Mouse (Mus musculus) heart, embryonic 15.5 days (tissue): ENCODE results near the gene Ppp1r18. TPM values are rescaled to one million over a fixed set of nuclear protein-coding genes. Genes with fewer than 3 reads are reported as not detected.
"Not testable (repeated sequence)": the region's sequence is repeated elsewhere in the genome, so short reads cannot be mapped to it uniquely, and the experiment has no call there.

Source experiments
- ATAC-seq: fragments of 200-750 bp; cut with Nextera tagmentation; replicated peaks from 2 replicates; pipeline ENCODE4 v1.8.0; 2017; ENCODE audit warnings: low read depth, moderate TSS enrichment; ENCODE audit not compliant: insufficient number of reproducible peaks, insufficient read depth, low FRiP score
- H3K27ac ChIP-seq: fragments of 300-500 bp; sonication (generic); 2 replicates; pipeline ENCODE4 v1.5.1; 2015; ENCODE audit warnings: mild to moderate bottlenecking, inconsistent platforms
- H3K27me3 ChIP-seq: fragments of 300-500 bp; sonication (generic); 2 replicates; pipeline ENCODE4 v1.6.1; 2015; ENCODE audit warnings: inconsistent platforms
- H3K36me3 ChIP-seq: fragments of 300-500 bp; sonication (generic); 2 replicates; pipeline ENCODE4 v1.6.1; 2015; ENCODE audit warnings: mild to moderate bottlenecking, inconsistent platforms
- H3K4me1 ChIP-seq: fragments of 300-500 bp; sonication (generic); replicated peaks from 2 replicates; pipeline ENCODE4 v1.6.1; 2015; ENCODE audit warnings: inconsistent platforms
- H3K4me2 ChIP-seq: fragments of 300-500 bp; sonication (generic); 2 replicates; pipeline ENCODE4 v1.6.1; 2015; ENCODE audit warnings: inconsistent platforms, mild to moderate bottlenecking, moderate library complexity
- H3K4me3 ChIP-seq: fragments of 300-500 bp; sonication (generic); 2 replicates; pipeline ENCODE4 v1.5.1; 2015; ENCODE audit warnings: mild to moderate bottlenecking, inconsistent platforms
- H3K9ac ChIP-seq: fragments of 300-500 bp; sonication (generic); 2 replicates; pipeline ENCODE4 v1.6.1; 2015; ENCODE audit warnings: mild to moderate bottlenecking, inconsistent platforms
- H3K9me3 ChIP-seq: fragments of 300-500 bp; sonication (generic); replicated peaks from 2 replicates; pipeline ENCODE4 v1.6.1; 2016; ENCODE audit warnings: inconsistent platforms
- WGBS: fragments of 180-500 bp; shearing (Covaris S2); methylation state at CpG from one replicate; pipeline ENCODE4 v1.1.7; 2015; ENCODE audit warnings: mixed read lengths; 5-methylcytosine and 5-hydroxymethylcytosine counted together
- polyA plus RNA-seq: library from polyadenylated mRNA; unstranded; fragments of >200 nt; fragmentation: Nextera tagmentation; extraction: Ambion mirVana; gene quantifications from 2 replicates; pipeline ENCODE4 v1.2.1, GENCODE M21; 2015

The Ppp1r18 gene
- polyA plus RNA-seq, 1 experiment from 2014 or later, result 17.9 TPM

- H3K9ac ChIP-seq, result peak overlapping the region; percentile 46
- 2% methylated on average over 5 of the region's 5 CpGs for WGBS
- H3K27me3 ChIP-seq, result no peaks in the 10 kb centered on the region
- ATAC-seq, result no peak
- H3K4me3 ChIP-seq, result peak overlapping the region; percentile 68
- H3K27ac ChIP-seq, result peak overlapping the region; percentile 91
- peak overlapping the region; percentile 77 for H3K4me2 ChIP-seq
- peaks cover 43% of the 10 kb centered on the region for H3K4me1 ChIP-seq
- H3K9me3 ChIP-seq, result no peaks in the 10 kb centered on the region
- H3K36me3 ChIP-seq, result peaks cover 26% of the 10 kb centered on the region
Observed at GRCm38 (mm10) chr17:35838570-35838969, 26.8 kb upstream of the Ppp1r18 start.

DNA sequence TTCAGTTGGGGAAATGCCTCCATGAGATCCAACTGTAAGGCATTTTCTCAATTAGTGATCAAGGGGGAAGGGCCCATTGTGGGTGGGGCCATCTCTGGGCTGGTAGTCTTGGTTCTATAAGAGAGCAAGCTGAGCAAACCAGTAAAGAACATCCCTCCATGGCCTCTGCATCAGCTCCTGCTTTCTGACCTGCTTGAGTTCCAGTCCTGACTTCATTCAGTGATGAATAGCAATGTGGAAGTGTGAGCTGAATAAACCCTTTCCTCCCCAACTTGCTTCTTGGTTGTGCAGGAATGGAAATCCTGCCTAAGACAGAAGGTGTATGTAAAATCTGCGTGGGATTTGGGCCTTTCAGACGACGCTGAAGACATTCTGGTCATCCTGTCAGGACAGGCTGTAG lies 26.4 kb upstream of the Ppp1r18 start:
- peak overlapping the region; percentile 68 for H3K4me3 ChIP-seq
- peaks cover 21% of the 10 kb centered on the region for H3K36me3 ChIP-seq
- H3K9ac ChIP-seq, result peak overlapping the region; percentile 46; the same call in 1 of the 2 replicates
- H3K27ac ChIP-seq, result peak overlapping the region; percentile 91
- H3K27me3 ChIP-seq, ATAC-seq, H3K9me3 ChIP-seq: not testable (repeated sequence)
- peak overlapping the region; percentile 77 for H3K4me2 ChIP-seq
- peaks cover 39% of the 10 kb centered on the region for H3K4me1 ChIP-seq
- 45% methylated on average over 3 of the region's 3 CpGs for WGBS

DNA sequence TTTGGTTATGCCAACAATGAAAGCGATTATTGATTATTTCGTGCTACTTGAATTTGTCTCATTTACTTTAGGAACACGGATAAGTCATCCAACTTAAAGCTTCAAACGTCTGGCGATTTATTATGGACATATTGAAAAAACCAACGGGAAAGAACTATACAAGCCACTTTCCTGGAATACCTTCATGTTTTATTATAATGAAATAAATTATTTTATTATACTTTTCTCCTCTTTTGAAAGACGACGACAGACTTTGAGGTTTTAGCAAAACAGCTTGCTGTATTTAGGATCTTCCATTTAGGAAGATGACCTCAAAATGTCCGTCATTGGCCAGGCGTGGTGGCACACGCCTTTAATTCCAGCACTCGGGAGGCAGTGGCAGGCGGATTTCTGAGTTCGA lies 24.8 kb upstream of the Ppp1r18 start:
- H3K9ac ChIP-seq, result peak overlapping the region; percentile 32; the same call in 1 of the 2 replicates
- no peak for ATAC-seq
- 53% methylated on average over 14 of the region's 14 CpGs for WGBS
- no peaks in the 10 kb centered on the region for H3K27me3 ChIP-seq
- peak overlapping the region; percentile 62 for H3K4me3 ChIP-seq
- peak overlapping the region; percentile 56 for H3K4me2 ChIP-seq
- peak overlapping the region; percentile 76 for H3K27ac ChIP-seq
- peaks cover 16% of the 10 kb centered on the region for H3K36me3 ChIP-seq
- peaks cover 25% of the 10 kb centered on the region for H3K4me1 ChIP-seq
- H3K9me3 ChIP-seq, result no peaks in the 10 kb centered on the region

GRCm38 (mm10) chr17:35841076-35841950 lies 24.1 kb upstream of the Ppp1r18 start, which contains the start of gene Mdc1:
Gene Mdc1, plus strand, starts transcription at chr17:35841515.
- Histone ChIP-seq H3K36me3 (peaks cover 17% of the 10 kb centered on the region), H3K27me3 (no peaks in the 10 kb centered on the region), H3K4me2 (peak within 1 kb of the TSS; percentile 66), H3K4me1 (peaks cover 19% of the 10 kb centered on the region), H3K27ac (peak within 1 kb of the TSS; percentile 79), H3K9ac (peak within 1 kb of the TSS; percentile 61), H3K9me3 (no peaks in the 10 kb centered on the region), H3K4me3 (peak within 1 kb of the TSS; percentile 62)
- under 1% methylated on average over 59 of the region's 59 CpGs for WGBS
- ATAC-seq, result peak; percentile 93

DNA sequence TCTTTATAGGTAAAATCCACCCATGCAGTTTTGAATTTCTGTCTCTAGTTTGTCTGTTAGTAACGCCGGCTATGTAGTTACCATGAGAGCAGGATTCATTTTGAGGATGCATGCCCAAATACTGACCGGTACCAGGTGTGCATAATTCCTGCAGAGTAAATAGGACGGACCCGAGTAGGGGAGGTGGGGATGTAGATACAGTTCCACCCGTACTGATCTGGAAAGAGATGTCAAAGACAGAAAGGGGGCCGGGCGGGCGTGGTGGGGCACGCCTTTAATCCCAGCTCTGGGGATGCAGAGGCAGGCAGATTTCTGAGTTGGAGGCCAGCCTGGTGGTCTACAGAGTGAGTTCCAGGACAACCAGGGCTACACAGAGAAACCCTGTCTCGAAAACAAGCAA lies 23.4 kb upstream of the Ppp1r18 start:
- H3K36me3 ChIP-seq, result peaks cover 22% of the 10 kb centered on the region
- peak overlapping the region; percentile 66 for H3K4me2 ChIP-seq
- peak overlapping the region; percentile 61 for H3K9ac ChIP-seq
- no peaks in the 10 kb centered on the region for H3K27me3 ChIP-seq
- H3K4me1 ChIP-seq, result peaks cover 19% of the 10 kb centered on the region
- H3K27ac ChIP-seq, result peak overlapping the region; percentile 79
- ATAC-seq, result no peak
- H3K4me3 ChIP-seq, result peak overlapping the region; percentile 62
- WGBS, result 18% methylated on average over 11 of the region's 11 CpGs
- H3K9me3 ChIP-seq, result no peaks in the 10 kb centered on the region

DNA sequence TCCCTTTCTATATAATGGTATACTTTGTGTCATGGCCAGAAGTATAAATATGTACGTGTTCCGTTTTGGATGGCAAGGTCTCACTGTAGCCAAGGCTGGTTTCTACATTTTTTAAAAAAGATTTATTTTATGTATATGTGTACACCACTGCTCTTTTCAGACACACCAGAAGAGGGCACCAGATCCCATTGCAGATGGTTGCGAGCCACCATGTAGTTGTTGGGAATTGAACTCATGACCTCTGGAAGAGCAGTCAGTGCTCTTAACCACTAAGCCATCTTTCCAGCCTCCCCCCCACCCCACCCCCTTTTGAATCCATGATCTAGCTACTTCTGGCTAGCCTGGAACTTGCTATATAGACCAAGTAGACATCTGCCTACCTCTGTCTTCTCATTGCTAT lies 21.9 kb upstream of the Ppp1r18 start:
- Histone ChIP-seq H3K4me1 (peaks cover 18% of the 10 kb centered on the region), H3K9me3 (no peaks in the 10 kb centered on the region), H3K27me3 (no peaks in the 10 kb centered on the region), H3K27ac (no peak overlapping the region), H3K36me3 (peaks cover 37% of the 10 kb centered on the region), H3K4me2 (0 out of 2 replicates have a peak overlapping the region, but pooled peaks have one; percentile 66), H3K4me3 (no peak overlapping the region), H3K9ac (no peak overlapping the region)
- WGBS, result 86% methylated on average over 3 of the region's 3 CpGs
- no peak for ATAC-seq

DNA sequence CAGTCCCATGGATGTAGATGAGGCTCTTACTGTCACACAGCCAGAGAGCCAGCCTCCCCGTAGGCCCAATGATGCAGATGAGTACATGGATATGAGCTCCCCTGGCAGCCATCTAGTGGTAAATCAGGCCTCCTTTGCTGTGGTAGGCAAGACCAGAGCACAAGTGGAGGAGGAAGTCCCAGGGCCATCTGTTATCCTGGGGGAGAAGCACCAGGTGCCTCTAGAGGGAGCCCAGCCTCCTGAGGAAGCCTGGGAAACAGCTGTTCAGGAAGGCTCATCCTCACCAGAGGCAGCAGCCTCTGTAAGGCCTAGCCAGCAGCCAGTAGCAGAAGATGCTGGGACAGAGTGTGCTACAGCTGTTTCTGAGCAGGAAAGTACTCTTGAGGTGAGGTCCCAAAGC lies 17.3 kb upstream of the Ppp1r18 start:
- ATAC-seq, result peak; percentile 56; the same call in 1 of the 2 replicates
- WGBS, result 58% methylated on average over 1 of the region's 1 CpGs
- Histone ChIP-seq H3K9me3 (no peaks in the 10 kb centered on the region), H3K9ac (no peak overlapping the region), H3K4me3 (no peak overlapping the region), H3K36me3 (peaks cover 79% of the 10 kb centered on the region), H3K4me1 (no peaks in the 10 kb centered on the region), H3K4me2 (no peak overlapping the region), H3K27me3 (no peaks in the 10 kb centered on the region), H3K27ac (no peak overlapping the region)

- no peak for ATAC-seq
- Histone ChIP-seq H3K4me1 (no peaks in the 10 kb centered on the region), H3K9me3 (no peaks in the 10 kb centered on the region), H3K4me2 (no peak overlapping the region), H3K9ac (no peak overlapping the region), H3K36me3 (peaks cover 78% of the 10 kb centered on the region), H3K27me3 (no peaks in the 10 kb centered on the region), H3K4me3 (no peak overlapping the region), H3K27ac (no peak overlapping the region)
- WGBS, result 78% methylated on average over 3 of the region's 3 CpGs
Observed at GRCm38 (mm10) chr17:35850974-35851373, 14.4 kb upstream of the Ppp1r18 start.

DNA sequence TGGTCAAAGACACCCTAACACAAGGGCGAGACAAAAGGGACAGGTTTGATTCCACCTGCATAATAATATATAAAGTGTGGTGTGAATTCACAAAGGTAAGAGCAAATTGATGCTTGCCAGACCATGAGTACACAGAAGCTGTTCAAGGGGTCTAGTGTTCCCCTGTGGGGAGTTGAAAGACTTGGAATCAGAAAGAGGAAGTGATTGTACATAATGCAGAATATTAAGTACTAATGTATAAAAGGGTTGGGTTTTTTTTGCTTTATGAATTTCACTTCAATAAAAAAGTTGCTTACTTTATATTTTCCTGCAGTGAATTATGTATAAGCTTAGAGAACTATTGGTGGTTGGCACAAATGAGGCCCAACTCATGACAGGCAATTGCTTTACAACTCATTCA lies 6.0 kb upstream of the Ppp1r18 start:
- ATAC-seq, result no peak
- H3K9me3 ChIP-seq, result no peaks in the 10 kb centered on the region
- no peak overlapping the region for H3K9ac ChIP-seq

DNA sequence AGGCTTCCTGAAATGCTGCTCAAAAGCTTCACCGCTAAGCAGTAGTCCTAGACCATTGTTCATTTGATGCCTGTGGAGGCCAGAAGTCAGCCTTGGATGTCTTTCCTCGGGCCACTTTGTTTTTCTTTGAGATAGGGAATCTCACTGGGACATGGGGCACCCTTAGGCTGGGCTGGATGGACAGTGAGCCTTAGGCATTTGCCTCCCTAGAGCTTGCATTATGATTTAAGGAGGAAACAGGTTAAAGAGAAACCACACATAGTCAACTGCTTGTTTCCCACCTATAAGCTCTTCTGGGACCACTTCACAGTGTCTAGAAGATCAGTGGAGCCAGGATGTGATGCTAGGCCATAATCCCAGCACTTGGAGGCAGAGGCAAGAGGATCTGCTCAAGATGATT lies 5.6 kb upstream of the Ppp1r18 start:
- H3K27ac ChIP-seq, result no peak overlapping the region
- 44% methylated on average over 2 of the region's 2 CpGs for WGBS
- no peak for ATAC-seq
- no peaks in the 10 kb centered on the region for H3K27me3 ChIP-seq
- H3K4me2 ChIP-seq, result no peak overlapping the region
- H3K9ac ChIP-seq, result no peak overlapping the region
- H3K36me3 ChIP-seq, result peaks cover 18% of the 10 kb centered on the region
- H3K4me3 ChIP-seq, result no peak overlapping the region
- no peaks in the 10 kb centered on the region for H3K9me3 ChIP-seq
- H3K4me1 ChIP-seq, result peaks cover 11% of the 10 kb centered on the region

More for the DNA sequence above, 6.0 kb upstream of the Ppp1r18 start:
- 98% methylated on average over 1 of the region's 1 CpGs for WGBS
- Histone ChIP-seq H3K27ac (no peak overlapping the region), H3K36me3 (peaks cover 19% of the 10 kb centered on the region), H3K4me1 (peaks cover 8% of the 10 kb centered on the region), H3K4me3 (no peak overlapping the region), H3K27me3 (no peaks in the 10 kb centered on the region), H3K4me2 (no peak overlapping the region)

DNA sequence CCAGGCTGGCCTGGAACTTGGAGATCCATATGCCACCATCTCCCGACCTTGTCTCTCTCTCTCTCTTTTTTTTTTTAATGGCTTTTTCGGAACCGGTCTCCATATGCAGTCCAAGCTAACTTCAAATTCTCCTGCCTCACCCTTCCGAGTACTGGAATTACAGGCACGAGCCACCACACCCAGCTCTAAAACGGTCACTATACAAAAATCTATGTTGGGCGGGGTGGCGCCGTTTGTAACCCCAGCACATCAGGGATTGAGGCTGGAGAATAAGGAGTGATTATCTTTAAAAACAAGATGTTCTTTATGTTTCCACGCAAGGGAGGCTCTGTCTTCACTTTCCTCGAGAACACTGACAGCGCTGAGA lies 4.6 kb upstream of the Ppp1r18 start:
- ATAC-seq, result no peak
- Histone ChIP-seq H3K27ac (peak overlapping the region; percentile 94), H3K4me3 (peak overlapping the region; percentile 72), H3K4me2 (peak overlapping the region; percentile 68), H3K9ac (peak overlapping the region; percentile 70), H3K9me3 (no peaks in the 10 kb centered on the region), H3K36me3 (peaks cover 18% of the 10 kb centered on the region), H3K4me1 (peaks cover 15% of the 10 kb centered on the region), H3K27me3 (no peaks in the 10 kb centered on the region)
- 4% methylated on average over 12 of the region's 12 CpGs for WGBS
